8 mouse cellular contexts compared by ENCODE assay signal in genomic region chr3:130708529-130708928, GRCm38 (mm10). TPM values are rescaled to one million over a fixed set of nuclear protein-coding genes. Genes with fewer than 3 reads are reported as not detected.
DNase-seq lines count a peak whose midpoint lies in the region; ATAC-seq and TF ChIP-seq lines count a peak whose summit lies in the region.

No protein-coding gene starts in this region.

- TF ChIP-seq CTCF in CH12.LX (conservative IDR thresholded peaks at IDR 0.05 in 1 of 2, IDR thresholded peaks at IDR 0.05 in 1 of 2; ENCODE audit: low read depth in 2 of 2, low read length in 2 of 2): no peak

- H3K9me3 ChIP-seq in CH12.LX (replicated peaks; ENCODE audit: low read length): no peaks in the 10 kb centered on the region
- no peaks in the 10 kb centered on the region for H3K9me3 ChIP-seq in forebrain, embryonic 13.5 days (replicated peaks)
- no peaks in the 10 kb centered on the region for H3K9me3 ChIP-seq in liver, embryonic 13.5 days (replicated peaks)
- H3K9me3 ChIP-seq in neural tube, embryonic 14.5 days (ENCODE audit: control insufficient read depth, low read length): no peaks in the 10 kb centered on the region

- H3K4me3 ChIP-seq in CH12.LX (replicated peaks in 1 of 3; ENCODE audit: low read depth in 2 of 3, low read length in 2 of 3, poor library complexity in 1 of 3): peak overlapping the region; percentile 93 to 97 (median 97)
- H3K4me3 ChIP-seq in forebrain, embryonic 13.5 days: peak overlapping the region; percentile 80
- peak overlapping the region; percentile 86 for H3K4me3 ChIP-seq in liver, embryonic 13.5 days (replicated peaks)
- peak overlapping the region; percentile 84 for H3K4me3 ChIP-seq in neural tube, embryonic 14.5 days (ENCODE audit: low read depth, low read length)

- in situ Hi-C loops in CH12.LX (cut with MboI; ENCODE audit: low pct_ligation_motif_present, low pct_unique_long_range_greater_than_20kb, low sequenced_read_pairs): no loop called here

- WGBS in forebrain, embryonic 13.5 days: under 1% methylated on average over 5 of the region's 5 CpGs
- WGBS in liver, embryonic 13.5 days (ENCODE audit: insufficient replicate concordance): 0% methylated on average over 5 of the region's 5 CpGs
- 1% methylated on average over 5 of the region's 5 CpGs for WGBS in neural tube, embryonic 14.5 days

- H3K27me3 ChIP-seq in CH12.LX (replicated peaks): no peaks in the 10 kb centered on the region
- H3K27me3 ChIP-seq in forebrain, embryonic 13.5 days: no peaks in the 10 kb centered on the region
- no peaks in the 10 kb centered on the region for H3K27me3 ChIP-seq in liver, embryonic 13.5 days
- no peaks in the 10 kb centered on the region for H3K27me3 ChIP-seq in neural tube, embryonic 14.5 days (ENCODE audit: control insufficient read depth, insufficient read depth, low read length)

- H3K4me2 ChIP-seq in CH12.LX (ENCODE audit: insufficient read depth, low read depth, poor library complexity, severe bottlenecking): peak overlapping the region; percentile 88
- peak overlapping the region; percentile 87 for H3K4me2 ChIP-seq in forebrain, embryonic 13.5 days
- H3K4me2 ChIP-seq in liver, embryonic 13.5 days: peak overlapping the region; percentile 85
- peak overlapping the region; percentile 83 for H3K4me2 ChIP-seq in neural tube, embryonic 14.5 days (ENCODE audit: low read depth, low read length)

- H3K36me3 ChIP-seq in CH12.LX (replicated peaks in 1 of 2; ENCODE audit: control insufficient read depth in 1 of 2, insufficient read depth in 1 of 2, low read length in 1 of 2): peaks cover 9 to 26% of the 10 kb centered on the region in 2 experiments
- H3K36me3 ChIP-seq in forebrain, embryonic 13.5 days (ENCODE audit: poor library complexity, severe bottlenecking): peaks cover 8% of the 10 kb centered on the region
- H3K36me3 ChIP-seq in liver, embryonic 13.5 days: peaks cover 16% of the 10 kb centered on the region
- H3K36me3 ChIP-seq in neural tube, embryonic 14.5 days (ENCODE audit: control insufficient read depth, insufficient read depth, low read length): peaks cover 3% of the 10 kb centered on the region; the same call in 1 of the 2 replicates

- no peak for TF ChIP-seq POLR2A in CH12.LX (IDR thresholded peaks at IDR 0.05; ENCODE audit: low read depth, low read length)

- H3K27ac ChIP-seq in CH12.LX (ENCODE audit: insufficient read depth, low read depth): no peak overlapping the region; the same call in 1 of the 2 replicates
- peak overlapping the region; percentile 79 for H3K27ac ChIP-seq in forebrain, embryonic 13.5 days
- peak overlapping the region; percentile 88 for H3K27ac ChIP-seq in liver, embryonic 13.5 days
- peak overlapping the region; percentile 76; the same call in 1 of the 2 replicates for H3K27ac ChIP-seq in neural tube, embryonic 14.5 days (ENCODE audit: low read depth, low read length)

- ATAC-seq in forebrain, embryonic 13.5 days: no peak
- ATAC-seq in liver, embryonic 13.5 days (ENCODE audit: low read depth): 0 out of 2 replicates have a peak, but pooled peaks have one; percentile 27
- no peak for ATAC-seq in neural tube, embryonic 14.5 days (ENCODE audit: low read depth)
- no peak for ATAC-seq in monocyte, adult 5-6 weeks (replicated peaks; ENCODE audit: insufficient number of reproducible peaks, low FRiP score, low TSS enrichment, poor library complexity, severe bottlenecking)

- no peak for TF ChIP-seq RAD21 in CH12.LX (IDR thresholded peaks at IDR 0.05; ENCODE audit: low read depth, low read length)

- dilution Hi-C loops in CH12.LX (cut with MboI; ENCODE audit: extremely low pct_ligation_motif_present, extremely low pct_unique_long_range_greater_than_20kb, low sequenced_read_pairs): no loop called here

- peak overlapping the region; percentile 97 for H3K9ac ChIP-seq in CH12.LX (ENCODE audit: insufficient read depth, low read depth)
- H3K9ac ChIP-seq in forebrain, embryonic 13.5 days: peak overlapping the region; percentile 88
- peak overlapping the region; percentile 88 for H3K9ac ChIP-seq in liver, embryonic 13.5 days
- peak overlapping the region; percentile 77 for H3K9ac ChIP-seq in neural tube, embryonic 14.5 days (replicated peaks; ENCODE audit: low read depth, low read length)

- TF ChIP-seq EP300 in CH12.LX (IDR thresholded peaks at IDR 0.05; ENCODE audit: low read length): no peak

- H3K79me2 ChIP-seq in CH12.LX (replicated peaks; ENCODE audit: control insufficient read depth, extremely low read depth, insufficient read depth, poor library complexity, severe bottlenecking): peaks cover 51% of the 10 kb centered on the region

- peaks cover 4 to 16% of the 10 kb centered on the region in 2 experiments; a peak in 2 of 4 replicates for H3K4me1 ChIP-seq in CH12.LX (ENCODE audit: control insufficient read depth in 1 of 2, insufficient read depth in 2 of 2)
- H3K4me1 ChIP-seq in forebrain, embryonic 13.5 days: peaks cover 25% of the 10 kb centered on the region
- H3K4me1 ChIP-seq in liver, embryonic 13.5 days (replicated peaks): peaks cover 26% of the 10 kb centered on the region
- H3K4me1 ChIP-seq in neural tube, embryonic 14.5 days (ENCODE audit: control insufficient read depth, insufficient read depth, low read length): peaks cover 16% of the 10 kb centered on the region

- peak; percentile 27 for DNase-seq in cerebellum, adult 9-10 months
- DNase-seq in cerebellum, adult 11-12 months: no peak
- DNase-seq in CH12.LX (ENCODE audit: extremely low read depth): no peak
- peak; percentile 33 for DNase-seq in liver, embryonic 13.5 days
- no peak for DNase-seq in urinary bladder, postnatal 4 days (ENCODE audit: low spot score in 2 of 2)

TF ChIP-seq in CH12.LX, 34 proteins besides CTCF, POLR2A, EP300 and RAD21:
- TF ChIP-seq CHD2 (IDR thresholded peaks at IDR 0.05; ENCODE audit: low read length) (no peak), ZKSCAN1 (IDR thresholded peaks at IDR 0.05; ENCODE audit: borderline replicate concordance, low read depth, low read length) (no peak), POLR2AphosphoS2 (IDR thresholded peaks at IDR 0.05; ENCODE audit: low read depth, low read length) (peak; percentile 70; the same call in 1 of the 2 replicates), USF1 (IDR thresholded peaks at IDR 0.05; ENCODE audit: low read depth, low read length) (no peak), TCF12 (IDR thresholded peaks at IDR 0.05; ENCODE audit: low read depth, low read length) (no peak), MYC (IDR thresholded peaks at IDR 0.05; ENCODE audit: low read depth, low read length) (no peak), ZMIZ1 (IDR thresholded peaks at IDR 0.05; ENCODE audit: low read depth, low read length) (no peak), USF2 (conservative IDR thresholded peaks at IDR 0.05; ENCODE audit: low read depth, low read length) (no peak), ETS1 (conservative IDR thresholded peaks at IDR 0.05; ENCODE audit: low read depth, low read length) (no peak), IRF4 (IDR thresholded peaks at IDR 0.05; ENCODE audit: low read depth, low read length) (no peak), MAFK (IDR thresholded peaks at IDR 0.05; ENCODE audit: insufficient replicate concordance, low read length) (no peak), RCOR1 (conservative IDR thresholded peaks at IDR 0.05; ENCODE audit: low read depth, low read length) (no peak), SIN3A (IDR thresholded peaks at IDR 0.05; ENCODE audit: low read length) (0 out of 2 replicates have a peak, but pooled peaks have one; percentile 3), UBTF (IDR thresholded peaks at IDR 0.05; ENCODE audit: low read depth, low read length) (no peak), MXI1 (IDR thresholded peaks at IDR 0.05; ENCODE audit: low read depth, low read length) (no peak), MEF2A (IDR thresholded peaks at IDR 0.05; ENCODE audit: borderline replicate concordance, low read depth, low read length) (no peak), SMC3 (IDR thresholded peaks at IDR 0.05; ENCODE audit: low read depth, low read length) (no peak), KAT2A (IDR thresholded peaks at IDR 0.05; ENCODE audit: insufficient replicate concordance, low read length) (no peak), TBP (conservative IDR thresholded peaks at IDR 0.05; ENCODE audit: low read depth, low read length) (0 out of 2 replicates have a peak, but pooled peaks have one; percentile 13)
TF ChIP-seq in CH12.LX: peak in this region for 3.

RNA-seq across cellular contexts. Expression of gene Ostc, which starts 0.7 kb away (rescaled TPM):
- 214 and 239 TPM in 2 replicates for total RNA-seq in CH12.LX (2012; rRNA removed)
- 551 and 565 TPM in 2 replicates for total RNA-seq in CH12.LX (2014; rRNA removed)
- polyA plus RNA-seq in CH12.LX (2012; ENCODE audit: insufficient read length, low read depth): 237 and 247 TPM in 2 replicates
- polyA plus RNA-seq in forebrain, embryonic 13.5 days (2015; fragmentation: Nextera tagmentation; extraction: Ambion mirVana): 281 and 290 TPM in 2 replicates
- polyA plus RNA-seq in liver, embryonic 13.5 days (2015; fragmentation: Nextera tagmentation; extraction: Ambion mirVana): 226 and 234 TPM in 2 replicates
- polyA plus RNA-seq in neural tube, embryonic 14.5 days (2014; fragmentation: Nextera tagmentation; extraction: Ambion mirVana): 190 and 225 TPM in 2 replicates
- 102 to 107 TPM (median 105 TPM) in 3 replicates for total RNA-seq in monocyte, adult 5-6 weeks (2017)

RNA-seq across cellular contexts. Expression of gene Rpl34, which starts 21.7 kb away (rescaled TPM):
- 2,604 and 2,660 TPM in 2 replicates for total RNA-seq in CH12.LX (2012; rRNA removed)
- 3,001 and 3,052 TPM in 2 replicates for total RNA-seq in CH12.LX (2014; rRNA removed)
- 1,701 and 1,728 TPM in 2 replicates for polyA plus RNA-seq in CH12.LX (2012; ENCODE audit: insufficient read length, low read depth)
- 732 and 770 TPM in 2 replicates for polyA plus RNA-seq in forebrain, embryonic 13.5 days (2015; fragmentation: Nextera tagmentation; extraction: Ambion mirVana)
- 670 and 773 TPM in 2 replicates for polyA plus RNA-seq in liver, embryonic 13.5 days (2015; fragmentation: Nextera tagmentation; extraction: Ambion mirVana)
- 565 and 577 TPM in 2 replicates for polyA plus RNA-seq in neural tube, embryonic 14.5 days (2014; fragmentation: Nextera tagmentation; extraction: Ambion mirVana)
- 2,637 to 3,542 TPM (median 3,151 TPM) in 3 replicates for total RNA-seq in monocyte, adult 5-6 weeks (2017)

Comparison
In these comparisons a context has a peak if more than half of its experiments do, and no peak if none do; other contexts are left out.
1. DNase-seq: peak in cerebellum, adult 9-10 months (single experiment) and liver, embryonic 13.5 days (single experiment); none in cerebellum, adult 11-12 months (single experiment), CH12.LX (single experiment) and urinary bladder, postnatal 4 days (0 of 2).
2. Peak in every context shown above with its lines, with median percentiles within 50 percentile points of each other: H3K4me2 ChIP-seq, H3K4me3 ChIP-seq and H3K9ac ChIP-seq.